Mouse (Mus musculus) kidney, adult 2 months (tissue): Measurements from ENCODE around the gene Phyhd1.

ENCODE experiments used
- CTCF ChIP-seq: fragments of 200-500 bp; conservative IDR thresholded peaks from 2 replicates; pipeline ENCODE4 v1.5.1; 2011; ENCODE audit warnings: low read depth, mild to moderate bottlenecking, control low read depth, low read length, moderate library complexity, mixed read lengths; ENCODE audit not compliant: insufficient read depth, insufficient read length
- POLR2A ChIP-seq: fragments of 200-500 bp; IDR thresholded peaks from one replicate; pipeline ENCODE4 v1.6.1; 2011; ENCODE audit warnings: low read depth, low read length, control low read depth

DNA sequence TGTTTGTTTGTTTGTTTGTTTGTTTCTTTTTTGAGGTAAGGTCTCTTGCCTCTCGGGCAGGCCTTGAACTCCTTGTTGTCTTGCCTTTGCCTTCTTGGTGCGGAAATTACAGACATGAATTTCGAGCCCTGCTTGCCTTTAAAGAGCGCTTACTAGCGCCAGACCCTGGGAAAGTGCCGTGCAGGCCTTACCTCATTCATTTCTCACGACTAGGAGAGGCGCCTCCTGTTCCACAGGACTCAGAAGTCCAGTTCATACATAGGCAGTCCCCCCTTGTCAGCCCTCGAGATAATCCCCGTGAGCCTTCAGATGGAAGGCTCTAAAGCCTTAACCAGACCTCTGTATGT, 21.0 kb downstream of the Phyhd1 start:
- TF ChIP-seq CTCF = no peak
- no peak for TF ChIP-seq POLR2A
